Mouse (Mus musculus) CH12.LX (cell line): ENCODE data around the gene Clpp. TPM values are rescaled to one million over a fixed set of nuclear protein-coding genes. Genes with fewer than 3 reads are reported as not detected.
A peak's percentile ranks its signal among the peaks of the same experiment; 100 is the strongest.

Experiments used
- DNase-seq: peaks from one replicate; pipeline ENCODE4 v3.0.0-alpha.2; 2013; ENCODE audit errors: extremely low read depth
- H3K27ac ChIP-seq: 2 replicates; pipeline ENCODE4 v1.5.1; 2012; ENCODE audit warnings: low read depth, mild to moderate bottlenecking, control low read depth, moderate library complexity; ENCODE audit not compliant: insufficient read depth
- H3K27me3 ChIP-seq: replicated peaks from 2 replicates; pipeline ENCODE3; 2012; ENCODE audit warnings: inconsistent platforms
- H3K36me3 ChIP-seq, 2 experiments: replicated peaks in 1 of 2; 2 replicates each; pipeline versions ENCODE3 to v1.6.1; 2012; ENCODE audit warnings: inconsistent platforms in 1 of 2, low read length in 1 of 2, mild to moderate bottlenecking in 1 of 2, mixed read lengths in 1 of 2, moderate library complexity in 1 of 2; ENCODE audit not compliant: control insufficient read depth in 1 of 2, insufficient read depth in 1 of 2
- H3K4me1 ChIP-seq, 2 experiments: 2 replicates each; pipeline ENCODE4 v1.6.1; 2012; ENCODE audit warnings: inconsistent platforms in 1 of 2, moderate library complexity in 1 of 2; ENCODE audit not compliant: insufficient read depth in 2 of 2, control insufficient read depth in 1 of 2
- H3K4me2 ChIP-seq: 2 replicates; pipeline ENCODE4 v1.6.1; 2012; ENCODE audit warnings: low read depth, mild to moderate bottlenecking, control low read depth; ENCODE audit not compliant: poor library complexity, insufficient read depth, severe bottlenecking
- H3K4me3 ChIP-seq, 3 experiments: fragments of 150-350 bp in 1 of 3; sonication (generic) in 1 of 3; replicated peaks in 1 of 3; 2 replicates each; pipeline versions ENCODE3 to v1.5.1; 2011 to 2012; ENCODE audit warnings: low read depth in 2 of 3, low read length in 2 of 3, mild to moderate bottlenecking in 2 of 3, moderate library complexity in 2 of 3, control low read depth in 1 of 3, improper control_type of control experiment in 1 of 3, inconsistent platforms in 1 of 3, mixed read lengths in 1 of 3; ENCODE audit not compliant: poor library complexity in 1 of 3
- H3K79me2 ChIP-seq: replicated peaks from 2 replicates; pipeline ENCODE4 v1.6.1; 2012; ENCODE audit warnings: mild to moderate bottlenecking, moderate library complexity; ENCODE audit not compliant: control insufficient read depth, poor library complexity, insufficient read depth, severe bottlenecking; ENCODE audit errors: extremely low read depth
- H3K9ac ChIP-seq: 2 replicates; pipeline ENCODE4 v1.6.1; 2012; ENCODE audit warnings: low read depth, mild to moderate bottlenecking, control low read depth, moderate library complexity; ENCODE audit not compliant: insufficient read depth
- H3K9me3 ChIP-seq: replicated peaks from 2 replicates; pipeline ENCODE3; 2012; ENCODE audit warnings: low read length, inconsistent platforms, mixed read lengths
- BHLHE40 ChIP-seq: IDR thresholded peaks from 2 replicates; pipeline ENCODE4 v1.6.1; 2011; ENCODE audit warnings: mild to moderate bottlenecking, low read depth, low read length, improper control_type of control experiment
- CHD1 ChIP-seq: IDR thresholded peaks from 2 replicates; pipeline ENCODE4 v1.6.1; 2012; ENCODE audit warnings: low read depth, low read length, improper control_type of control experiment, inconsistent platforms
- ELF1 ChIP-seq: IDR thresholded peaks from 2 replicates; pipeline ENCODE4 v1.6.1; 2014; ENCODE audit warnings: low read depth, mild to moderate bottlenecking, inconsistent platforms, low read length, improper control_type of control experiment
- JUN ChIP-seq: IDR thresholded peaks from 2 replicates; pipeline ENCODE4 v1.6.1; 2011; ENCODE audit warnings: low read depth, mild to moderate bottlenecking, low read length, improper control_type of control experiment, moderate library complexity; ENCODE audit not compliant: insufficient read depth
- JUND ChIP-seq: conservative IDR thresholded peaks from 2 replicates; pipeline ENCODE4 v1.6.1; 2011; ENCODE audit warnings: low read depth, low read length, improper control_type of control experiment
- MEF2A ChIP-seq: IDR thresholded peaks from 2 replicates; pipeline ENCODE4 v1.6.1; 2014; ENCODE audit warnings: low read depth, mild to moderate bottlenecking, inconsistent platforms, low read length, improper control_type of control experiment, borderline replicate concordance
- MXI1 ChIP-seq: IDR thresholded peaks from 2 replicates; pipeline ENCODE4 v1.6.1; 2011; ENCODE audit warnings: mild to moderate bottlenecking, low read depth, low read length, improper control_type of control experiment
- NELFE ChIP-seq: IDR thresholded peaks from 2 replicates; pipeline ENCODE4 v1.6.1; 2011; ENCODE audit warnings: low read depth, low read length, improper control_type of control experiment
- PAX5 ChIP-seq: IDR thresholded peaks from 2 replicates; pipeline ENCODE4 v1.6.1; 2012; ENCODE audit warnings: low read length, inconsistent platforms, mixed read lengths
- POLR2AphosphoS2 ChIP-seq: IDR thresholded peaks from 2 replicates; pipeline ENCODE4 v1.6.1; 2011; ENCODE audit warnings: low read depth, low read length, improper control_type of control experiment
- RCOR1 ChIP-seq: conservative IDR thresholded peaks from 2 replicates; pipeline ENCODE4 v1.6.1; 2012; ENCODE audit warnings: low read depth, mild to moderate bottlenecking, inconsistent platforms, low read length, improper control_type of control experiment
- SMC3 ChIP-seq: IDR thresholded peaks from 2 replicates; pipeline ENCODE4 v1.6.1; 2011; ENCODE audit warnings: low read depth, low read length, improper control_type of control experiment
- TBP ChIP-seq: conservative IDR thresholded peaks from 2 replicates; pipeline ENCODE4 v1.6.1; 2011; ENCODE audit warnings: low read depth, low read length, improper control_type of control experiment
- UBTF ChIP-seq: IDR thresholded peaks from 2 replicates; pipeline ENCODE4 v1.6.1; 2012; ENCODE audit warnings: low read depth, mild to moderate bottlenecking, inconsistent platforms, low read length, improper control_type of control experiment, moderate library complexity
- USF1 ChIP-seq: IDR thresholded peaks from 2 replicates; pipeline ENCODE4 v1.6.1; 2014; ENCODE audit warnings: low read depth, mild to moderate bottlenecking, inconsistent platforms, low read length, improper control_type of control experiment
- ZC3H11A ChIP-seq: IDR thresholded peaks from 2 replicates; pipeline ENCODE4 v1.6.1; 2012; ENCODE audit warnings: low read depth, mild to moderate bottlenecking, inconsistent platforms, low read length, improper control_type of control experiment
- ZKSCAN1 ChIP-seq: IDR thresholded peaks from 2 replicates; pipeline ENCODE4 v1.6.1; 2012; ENCODE audit warnings: low read depth, inconsistent platforms, low read length, improper control_type of control experiment, borderline replicate concordance
- ZNF384 ChIP-seq: IDR thresholded peaks from 2 replicates; pipeline ENCODE4 v1.6.1; 2012; ENCODE audit warnings: low read depth, low read length, improper control_type of control experiment, inconsistent platforms
- dilution Hi-C: fragments of 300-500 bp; cut with MboI; formaldehyde crosslinking; loops from 2 replicates; pipeline ENCODE4 v1.14.3; 2020; ENCODE audit warnings: low sequenced_read_pairs; ENCODE audit not compliant: extremely low pct_unique_long_range_greater_than_20kb, extremely low pct_ligation_motif_present
- in situ Hi-C: fragments of 300-500 bp; cut with MboI; formaldehyde crosslinking; loops from 3 replicates; pipeline ENCODE4 v1.14.3; 2019; ENCODE audit warnings: low sequenced_read_pairs, low pct_ligation_motif_present, low pct_unique_long_range_greater_than_20kb, mixed read lengths
- polyA plus RNA-seq: library from polyadenylated mRNA; unstranded; fragments of >175 nt; gene quantifications from 2 replicates; pipeline ENCODE4 v1.2.1, GENCODE M21; 2012; ENCODE audit warnings: low read depth; ENCODE audit not compliant: insufficient read length
- total RNA-seq, 2 experiments: library from RNA; depleted of rRNA; stranded (reverse); fragments of 300-350 nt in 1 of 2; fragments of >200 nt in 1 of 2; gene quantifications; 2 replicates each; pipeline ENCODE4 v1.2.3; 2012 to 2014

Clpp gene
- total and polyA plus RNA-seq, 3 experiments: 114 to 166 (median 117) TPM

DNA sequence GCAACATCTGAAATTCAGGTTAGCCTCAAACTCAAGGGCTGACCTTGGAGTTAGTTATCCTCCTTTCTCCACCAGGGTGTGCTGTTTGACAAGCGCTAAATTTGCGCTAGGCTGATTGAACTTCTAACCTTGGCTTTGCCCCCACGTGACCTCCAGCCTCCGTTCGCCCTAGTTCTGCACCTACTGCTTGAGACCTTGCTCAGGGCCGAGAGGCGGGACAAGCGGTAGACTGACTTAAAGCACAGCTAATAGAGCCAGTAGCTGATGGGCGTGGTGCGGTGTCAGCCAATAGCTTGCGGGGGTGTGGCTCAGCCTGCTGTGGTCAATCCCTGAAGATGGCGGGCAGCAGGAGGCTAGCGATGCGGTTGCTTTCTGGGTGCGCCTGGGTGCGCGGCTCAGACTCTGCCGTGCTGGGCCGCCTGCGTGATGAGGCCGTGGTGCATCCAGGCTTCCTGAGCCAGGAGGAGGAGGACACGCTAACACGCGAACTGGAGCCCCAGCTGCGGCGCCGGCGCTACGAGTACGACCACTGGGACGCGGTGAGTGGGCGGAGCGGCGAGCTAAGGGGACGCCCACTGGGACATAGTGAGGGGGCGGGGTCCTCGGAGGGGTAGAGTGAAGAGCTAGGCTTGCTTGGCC lies 7.0 kb downstream of the Clpp start, which contains the start of gene Alkbh7 (continued):
- no peak for TF ChIP-seq RCOR1
- TF ChIP-seq ZC3H11A: peak; percentile 41; the same call in 1 of the 2 replicates
- no peak for TF ChIP-seq ZNF384
- TF ChIP-seq POLR2AphosphoS2: peak; percentile 98
- TF ChIP-seq JUN: no peak
- peak; percentile 59; the same call in 1 of the 2 replicates for TF ChIP-seq ELF1
- TF ChIP-seq USF1: peak; percentile 98
- peak; percentile 87 for TF ChIP-seq SMC3
- no peak for TF ChIP-seq MEF2A
- TF ChIP-seq ZKSCAN1: no peak
- TF ChIP-seq CHD1: no peak
- peak; percentile 51; the same call in 1 of the 2 replicates for TF ChIP-seq NELFE
- no peak for TF ChIP-seq JUND
- TF ChIP-seq TBP: 0 out of 2 replicates have a peak, but pooled peaks have one; percentile 21

DNA sequence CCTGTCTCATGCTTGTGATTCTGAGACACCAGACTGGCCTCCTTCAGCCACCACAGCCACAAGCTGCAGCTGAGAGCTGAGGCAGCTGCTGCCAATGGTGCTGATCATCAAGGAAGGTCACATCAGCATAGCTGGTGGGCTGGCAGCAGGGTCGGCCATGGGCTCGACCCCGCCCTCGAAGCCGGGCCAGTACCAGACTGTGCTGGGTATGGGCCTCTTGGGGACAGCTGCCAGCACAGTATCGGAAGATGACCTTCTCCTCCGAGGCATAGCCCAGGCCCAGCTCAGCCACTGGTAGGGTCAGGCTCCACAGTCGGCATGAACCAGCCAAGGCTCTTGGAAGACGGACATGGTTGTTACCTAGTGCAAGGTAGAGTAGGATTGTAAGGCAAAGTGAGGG lies 9.3 kb downstream of the Clpp start:
- in situ Hi-C loops: loop anchor here (10.0 kb wide), 2 partner anchors 205 to 335 kb away; no protein-coding TSS in a partner anchor
- Histone ChIP-seq H3K4me1 (peaks cover 4 to 33% of the 10 kb centered on the region in 2 experiments; a peak in 3 of 4 replicates), H3K9me3 (no peaks in the 10 kb centered on the region), H3K4me3 (no peak overlapping the region), H3K9ac (no peak overlapping the region), H3K4me2 (no peak overlapping the region), H3K27me3 (no peaks in the 10 kb centered on the region), H3K36me3 (peaks cover 49 to 85% of the 10 kb centered on the region in 2 experiments), H3K27ac (no peak overlapping the region), H3K79me2 (no peaks in the 10 kb centered on the region)
- DNase-seq: no peak
- dilution Hi-C loops: no loop called here
- TF ChIP-seq MXI1 (no peak), BHLHE40 (0 out of 2 replicates have a peak, but pooled peaks have one; percentile 26), CHD1 (no peak), PAX5 (no peak), UBTF (no peak)
